Mouse (Mus musculus) bone marrow macrophage, adult 2 months (primary cell): ENCODE measurements at regions not wholly inside any gene's neighbourhood (a gene's known extent, or its start where the extent isn't known, plus 50 kb on each side); places are given as distances from the start of the nearest gene placed in this dataset.
"Not testable (repeated sequence)": the region's sequence is repeated elsewhere in the genome, so short reads cannot be mapped to it uniquely, and the experiment has no call there.

ENCODE experiments used
- CTCF ChIP-seq: IDR thresholded peaks from 2 replicates; pipeline ENCODE4 v1.5.1; 2012; ENCODE audit warnings: low read depth, mild to moderate bottlenecking, low read length, moderate library complexity
- POLR2A ChIP-seq: IDR thresholded peaks from 2 replicates; pipeline ENCODE4 v1.6.1; 2012; ENCODE audit warnings: mild to moderate bottlenecking, low read depth, low read length, borderline replicate concordance

DNA sequence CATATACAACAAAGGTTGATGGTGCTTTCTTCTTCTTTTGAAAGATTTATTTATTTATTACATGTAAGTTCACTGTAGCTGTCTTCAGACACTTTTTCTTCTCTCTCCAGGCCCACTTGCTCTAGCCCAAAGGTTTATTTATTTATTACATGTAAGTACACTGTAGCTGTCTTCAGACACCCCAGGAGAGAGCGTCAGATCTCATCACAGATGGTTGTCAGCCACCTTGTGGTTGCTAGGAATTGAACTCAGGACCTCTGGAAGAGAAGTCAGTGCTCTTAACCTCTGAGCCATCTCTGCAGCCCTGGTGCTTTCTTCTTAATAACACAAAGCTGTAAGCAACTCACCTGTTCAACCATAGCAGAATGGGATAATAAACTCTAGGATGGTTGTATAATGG is 117.3 kb upstream of the Cpsf6 start:
- TF ChIP-seq CTCF, POLR2A: not testable (repeated sequence)
